Mouse (Mus musculus) heart, embryonic 13.5 days (tissue): ENCODE data around the gene Hspa12a. TPM values are rescaled to one million over a fixed set of nuclear protein-coding genes. Genes with fewer than 3 reads are reported as not detected.

Source experiments
- ATAC-seq: fragments of 200-750 bp; cut with Nextera tagmentation; 2 replicates; pipeline ENCODE4 v1.8.0; 2017; ENCODE audit warnings: moderate TSS enrichment; ENCODE audit not compliant: insufficient number of reproducible peaks, low FRiP score, low TSS enrichment; ENCODE audit errors: extremely low read depth
- H3K27ac ChIP-seq: fragments of 300-500 bp; sonication (generic); replicated peaks from 2 replicates; pipeline ENCODE4 v1.5.1; 2015; ENCODE audit warnings: moderate library complexity, mild to moderate bottlenecking, inconsistent platforms
- H3K27me3 ChIP-seq: fragments of 300-500 bp; sonication (generic); replicated peaks from 2 replicates; pipeline ENCODE4 v1.6.1; 2015; ENCODE audit warnings: mild to moderate bottlenecking, inconsistent platforms
- H3K36me3 ChIP-seq: fragments of 300-500 bp; sonication (generic); 2 replicates; pipeline ENCODE4 v1.6.1; 2015; ENCODE audit warnings: mild to moderate bottlenecking, inconsistent platforms
- H3K4me1 ChIP-seq: fragments of 300-500 bp; sonication (generic); 2 replicates; pipeline ENCODE4 v1.6.1; 2015; ENCODE audit warnings: inconsistent platforms
- H3K4me2 ChIP-seq: fragments of 300-500 bp; sonication (generic); 2 replicates; pipeline ENCODE4 v1.6.1; 2015; ENCODE audit warnings: inconsistent platforms, mild to moderate bottlenecking, moderate library complexity
- H3K4me3 ChIP-seq: fragments of 300-500 bp; sonication (generic); 2 replicates; pipeline ENCODE4 v1.5.1; 2015; ENCODE audit warnings: moderate library complexity, mild to moderate bottlenecking, inconsistent platforms
- H3K9ac ChIP-seq: fragments of 300-500 bp; sonication (generic); 2 replicates; pipeline ENCODE4 v1.6.1; 2015; ENCODE audit warnings: inconsistent platforms, mild to moderate bottlenecking, moderate library complexity
- H3K9me3 ChIP-seq: fragments of 300-500 bp; sonication (generic); 2 replicates; pipeline ENCODE4 v1.6.1; 2016; ENCODE audit warnings: inconsistent platforms
- WGBS: fragments of 180-500 bp; shearing (Covaris S2); methylation state at CpG from one replicate; pipeline ENCODE4 v1.1.7; 2015; ENCODE audit warnings: mixed read lengths; 5-methylcytosine and 5-hydroxymethylcytosine counted together
- polyA plus RNA-seq: library from polyadenylated mRNA; unstranded; fragments of >200 nt; fragmentation: Nextera tagmentation; extraction: Ambion mirVana; gene quantifications from 2 replicates; pipeline ENCODE4 v1.2.1, GENCODE M21; 2015

Hspa12a gene
- polyA plus RNA-seq, 1 experiment from 2014 or later = 9.0 TPM

DNA sequence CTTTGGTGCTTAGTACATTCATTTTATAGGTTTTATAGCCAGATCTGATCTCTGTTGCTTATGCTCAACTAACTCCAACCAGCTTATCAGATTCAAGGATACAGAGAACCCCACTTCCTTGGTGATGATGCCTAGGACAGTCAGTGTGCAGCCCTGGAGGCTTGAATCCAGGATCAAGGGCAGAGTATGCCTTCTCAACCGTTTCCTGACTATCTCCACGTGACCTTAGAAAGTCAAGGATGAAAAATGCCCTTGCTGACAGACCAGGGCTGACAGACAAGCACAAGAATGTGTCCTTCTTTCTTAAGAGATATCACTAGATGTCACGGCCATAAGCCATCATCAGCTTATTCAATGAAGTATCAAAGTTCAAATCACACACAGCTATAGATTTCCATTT, 69.9 kb downstream of the Hspa12a start:
- WGBS = 43% methylated on average over 3 of the region's 3 CpGs
- ATAC-seq = no peak
- Histone ChIP-seq H3K27me3 (no peaks in the 10 kb centered on the region), H3K27ac (no peak overlapping the region), H3K36me3 (no peaks in the 10 kb centered on the region), H3K9me3 (no peaks in the 10 kb centered on the region), H3K4me3 (no peak overlapping the region), H3K4me1 (peaks cover 20% of the 10 kb centered on the region), H3K9ac (no peak overlapping the region), H3K4me2 (no peak overlapping the region)

DNA sequence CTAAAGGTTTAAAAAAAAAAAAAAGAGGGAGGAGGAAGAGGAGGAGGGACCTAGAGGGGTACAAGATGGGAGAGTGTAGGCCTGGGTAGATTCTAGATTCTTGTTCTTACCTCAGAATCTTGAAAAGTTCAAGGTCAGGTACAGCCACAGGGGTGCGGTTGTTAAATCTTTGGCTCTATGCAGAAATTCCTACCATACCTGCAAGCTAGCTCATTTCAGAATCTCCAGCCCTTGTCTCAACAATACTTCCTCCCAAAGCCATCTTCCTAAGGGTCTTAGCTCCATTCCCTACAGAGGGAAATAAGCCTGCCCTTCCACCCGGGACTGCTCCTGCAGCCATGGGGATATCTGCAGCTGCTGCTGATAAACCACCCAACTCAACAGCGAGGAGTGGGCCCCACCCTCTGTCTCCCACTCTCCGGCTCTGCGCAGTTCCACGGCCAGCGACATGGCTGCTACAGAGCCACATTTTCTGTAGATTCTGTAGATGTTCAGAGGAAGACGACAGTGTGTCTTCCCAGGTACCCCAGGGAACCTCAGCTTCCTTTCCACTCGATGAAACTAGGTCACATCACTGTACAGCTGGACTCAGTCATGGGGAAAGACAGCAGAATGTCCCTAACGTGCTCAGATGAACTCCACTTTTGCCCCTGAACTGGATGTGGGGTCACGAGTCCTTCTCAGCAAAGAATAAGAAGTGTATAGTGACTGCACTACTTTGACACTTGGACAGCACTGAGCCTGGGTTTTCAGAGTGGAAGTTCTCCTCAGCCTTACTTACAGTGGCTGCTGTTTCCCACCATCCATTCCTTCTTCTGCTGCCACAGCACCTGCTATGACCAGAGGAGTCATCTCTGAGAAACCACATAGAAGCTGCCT, 70.8 kb downstream of the Hspa12a start:
- Histone ChIP-seq H3K27me3 (no peaks in the 10 kb centered on the region), H3K4me2 (no peak overlapping the region), H3K27ac (no peak overlapping the region), H3K9me3 (no peaks in the 10 kb centered on the region), H3K4me3 (no peak overlapping the region), H3K36me3 (no peaks in the 10 kb centered on the region), H3K4me1 (peaks cover 11% of the 10 kb centered on the region), H3K9ac (no peak overlapping the region)
- 55% methylated on average over 11 of the region's 11 CpGs for WGBS
- no peak for ATAC-seq

DNA sequence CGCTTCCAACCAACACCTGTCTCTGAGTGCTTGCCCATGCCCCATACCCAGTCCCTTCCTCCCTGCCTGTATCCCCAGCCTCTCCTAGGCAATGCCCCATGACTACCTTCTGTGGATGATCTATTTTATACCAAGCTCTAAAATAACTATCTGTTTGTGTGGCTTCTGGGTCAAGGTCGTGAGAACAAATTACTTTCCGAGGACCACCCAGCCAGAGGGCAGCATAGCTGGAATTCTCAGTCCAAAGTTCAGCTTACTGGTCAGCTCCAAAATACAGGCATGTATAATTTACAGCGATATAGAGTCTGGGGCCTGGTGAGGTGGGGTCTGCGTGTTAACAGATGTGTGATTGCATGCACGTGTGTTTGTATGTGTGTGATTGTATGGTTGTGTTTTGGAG, 71.6 kb downstream of the Hspa12a start:
- H3K4me3 ChIP-seq = no peak overlapping the region
- peaks cover 11% of the 10 kb centered on the region for H3K4me1 ChIP-seq

DNA sequence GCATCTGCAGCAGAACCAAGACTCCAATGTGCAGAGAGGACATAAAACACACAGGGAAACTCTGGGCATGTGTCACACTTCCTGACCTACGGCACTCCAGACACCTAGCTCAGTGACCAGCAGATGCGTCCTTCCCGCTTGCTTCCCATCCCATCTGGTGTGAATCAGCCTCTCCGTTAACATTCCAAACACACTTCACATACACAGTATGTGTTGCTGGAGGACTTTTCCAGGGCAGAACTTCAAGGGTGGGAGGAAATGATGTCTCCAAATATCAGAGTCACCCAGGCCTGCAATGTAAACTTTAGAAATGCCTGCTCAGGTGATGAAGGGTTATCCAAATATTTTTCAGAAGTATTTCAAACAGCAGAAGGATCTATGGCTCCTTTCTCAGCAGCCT, 76.8 kb downstream of the Hspa12a start:
- WGBS = 38% methylated on average over 4 of the region's 4 CpGs
- Histone ChIP-seq H3K27ac (no peak overlapping the region), H3K4me2 (no peak overlapping the region), H3K27me3 (0 out of 2 replicates have a peak, but pooled peaks cover 4% of the 10 kb centered on the region), H3K9me3 (no peaks in the 10 kb centered on the region), H3K4me3 (no peak overlapping the region), H3K4me1 (no peaks in the 10 kb centered on the region), H3K36me3 (no peaks in the 10 kb centered on the region), H3K9ac (no peak overlapping the region)
- ATAC-seq = no peak

More for the DNA sequence above, 71.6 kb downstream of the Hspa12a start:
- H3K9me3 ChIP-seq = no peaks in the 10 kb centered on the region
- H3K27ac ChIP-seq = no peak overlapping the region
- H3K4me2 ChIP-seq = no peak overlapping the region
- no peaks in the 10 kb centered on the region for H3K36me3 ChIP-seq
- no peak overlapping the region for H3K9ac ChIP-seq
- 61% methylated on average over 6 of the region's 6 CpGs for WGBS
- ATAC-seq = no peak
- no peaks in the 10 kb centered on the region for H3K27me3 ChIP-seq

DNA sequence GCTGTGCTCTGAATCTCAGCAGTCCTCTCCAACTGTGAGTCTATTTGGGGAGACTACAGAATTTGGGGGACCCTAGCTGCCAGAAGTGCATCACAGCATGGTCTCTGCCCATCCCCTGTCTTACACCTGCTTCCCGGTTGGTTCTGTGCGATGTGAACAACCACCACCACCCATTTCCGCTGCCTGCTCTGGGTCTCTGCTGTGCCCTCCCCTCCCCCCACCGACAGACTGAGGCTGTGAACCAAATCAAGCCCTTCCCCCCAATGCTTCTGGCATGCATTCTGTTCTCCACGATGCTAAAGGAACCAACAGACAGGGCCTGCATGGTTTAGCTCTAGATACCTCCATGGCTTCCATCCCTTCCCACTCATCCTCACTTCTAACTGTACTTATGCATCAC, 78.2 kb downstream of the Hspa12a start:
- WGBS = 34% methylated on average over 5 of the region's 5 CpGs
- H3K27me3 ChIP-seq = 0 out of 2 replicates have a peak, but pooled peaks cover 4% of the 10 kb centered on the region
- ATAC-seq = no peak

DNA sequence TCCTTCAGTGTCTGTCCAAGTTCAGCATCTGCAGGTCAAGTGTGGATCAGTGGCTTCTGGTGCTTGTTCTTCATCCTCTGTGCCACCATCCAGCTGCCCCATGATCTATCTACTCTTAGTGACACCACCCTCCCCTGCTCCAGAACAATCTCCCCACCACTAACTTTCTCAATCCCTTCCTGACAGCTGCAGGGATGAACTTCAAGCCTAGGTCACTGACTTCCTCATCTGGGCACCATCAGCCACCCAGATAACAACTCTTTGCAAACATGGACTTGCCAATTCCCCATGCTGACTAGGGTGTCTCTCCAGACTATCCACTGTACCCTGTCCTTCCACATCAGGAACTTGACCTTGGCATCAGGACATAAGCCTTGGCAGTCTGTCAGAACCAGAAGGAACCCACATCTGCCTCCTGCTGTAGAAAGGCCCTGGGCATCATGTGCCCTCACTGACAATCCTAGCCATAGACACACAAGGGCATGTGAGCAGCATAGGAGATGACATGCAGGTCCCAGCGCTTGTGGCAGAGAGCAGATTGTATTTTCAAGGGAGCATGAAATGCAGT, 79.4 kb downstream of the Hspa12a start:
- Histone ChIP-seq H3K9me3 (no peaks in the 10 kb centered on the region), H3K36me3 (no peaks in the 10 kb centered on the region), H3K27me3 (peaks cover 11% of the 10 kb centered on the region; the same call in 1 of the 2 replicates), H3K9ac (no peak overlapping the region), H3K4me1 (peaks cover 18% of the 10 kb centered on the region), H3K4me2 (no peak overlapping the region), H3K27ac (no peak overlapping the region), H3K4me3 (no peak overlapping the region)
- no peak for ATAC-seq
- 82% methylated on average over 1 of the region's 1 CpGs for WGBS

More for the DNA sequence above, 78.2 kb downstream of the Hspa12a start:
- H3K4me2 ChIP-seq = no peak overlapping the region
- H3K9me3 ChIP-seq = no peaks in the 10 kb centered on the region
- no peak overlapping the region for H3K9ac ChIP-seq
- H3K36me3 ChIP-seq = no peaks in the 10 kb centered on the region
- no peak overlapping the region for H3K4me3 ChIP-seq
- H3K4me1 ChIP-seq = peaks cover 7% of the 10 kb centered on the region
- no peak overlapping the region for H3K27ac ChIP-seq

DNA sequence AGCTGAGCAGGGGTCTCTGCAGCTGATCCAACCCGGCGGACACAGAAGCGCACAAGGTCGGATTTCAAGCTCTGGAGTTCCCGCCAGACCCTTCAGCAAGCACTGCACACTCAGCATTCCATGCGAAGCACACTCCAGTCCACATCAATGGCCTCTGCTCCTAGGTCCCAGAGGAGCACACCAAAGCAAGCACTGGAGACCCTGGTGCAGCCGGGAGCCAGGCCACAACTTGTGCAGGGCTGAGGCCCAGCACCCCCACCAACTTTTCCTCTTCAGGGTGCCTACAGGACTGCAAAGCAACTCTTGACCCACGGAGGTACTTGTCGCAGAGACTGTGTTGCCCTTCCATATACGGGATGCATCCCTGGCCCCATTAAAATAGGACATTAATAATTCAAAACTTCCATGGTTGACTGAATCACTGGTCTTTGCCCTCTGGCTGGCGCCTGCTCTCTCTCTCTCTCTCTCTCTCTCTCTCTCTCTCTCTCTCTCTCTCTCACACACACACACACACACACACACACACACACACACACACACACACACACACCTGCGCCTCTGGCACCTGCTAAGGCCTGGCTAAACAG, 82.2 kb downstream of the Hspa12a start:
- Histone ChIP-seq H3K4me1 (peaks cover 23% of the 10 kb centered on the region), H3K27me3 (peaks cover 13% of the 10 kb centered on the region; the same call in 1 of the 2 replicates), H3K9ac (peak overlapping the region; percentile 85), H3K36me3 (no peaks in the 10 kb centered on the region), H3K4me2 (peak overlapping the region; percentile 99), H3K9me3 (no peaks in the 10 kb centered on the region), H3K4me3 (peak overlapping the region; percentile 70), H3K27ac (no peak overlapping the region; the same call in 1 of the 2 replicates)
- ATAC-seq = peak; percentile 37; the same call in 1 of the 2 replicates
- 24% methylated on average over 12 of the region's 12 CpGs for WGBS

DNA sequence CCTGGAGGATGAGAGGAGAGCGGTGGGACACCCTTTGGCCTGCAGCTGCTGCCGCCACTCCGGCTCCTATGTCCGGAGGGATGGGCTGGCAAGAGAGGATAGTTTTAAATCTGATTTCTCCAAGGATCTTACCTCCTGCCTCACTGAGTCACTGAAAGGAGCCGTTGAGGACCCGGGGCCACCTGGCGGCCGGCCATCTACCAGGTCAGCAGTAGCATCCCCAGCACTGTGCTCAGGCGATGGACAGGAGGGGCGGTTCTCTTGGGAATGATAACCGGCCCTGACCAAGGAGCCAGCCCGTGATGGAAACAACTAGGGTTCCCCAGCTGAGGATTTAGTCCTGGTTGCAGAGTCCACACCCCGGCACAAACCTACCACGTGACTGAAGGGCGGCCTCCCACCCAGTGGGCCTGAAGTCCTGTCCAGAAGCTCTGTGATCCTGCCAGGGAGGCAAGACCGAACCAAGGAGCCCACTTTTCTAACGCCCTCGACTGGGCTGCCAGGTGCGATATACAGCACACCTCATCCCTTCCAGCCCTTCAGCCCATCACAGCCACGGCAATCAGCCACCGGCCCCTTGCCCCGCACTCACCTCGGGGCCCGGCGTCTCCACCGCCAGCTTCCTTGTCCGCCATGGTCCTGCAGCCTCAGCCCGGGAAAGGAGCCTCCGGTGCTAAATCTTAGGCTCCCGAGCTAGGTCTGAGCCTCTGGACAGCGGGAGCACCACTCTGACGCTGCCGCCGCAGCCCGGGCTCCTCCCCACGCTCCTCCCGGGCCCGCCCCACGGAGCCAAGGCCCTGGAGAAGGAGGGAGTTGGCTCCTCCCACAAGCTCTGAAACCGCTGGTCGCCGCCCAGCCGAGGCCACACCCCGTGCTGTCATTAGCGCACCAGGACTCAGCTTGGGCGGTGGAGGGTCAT, 82.9 kb downstream of the Hspa12a start:
- peak; percentile 71 for ATAC-seq
- peak overlapping the region; percentile 70 for H3K4me3 ChIP-seq
- H3K4me2 ChIP-seq = peak overlapping the region; percentile 99
- H3K27me3 ChIP-seq = peaks cover 13% of the 10 kb centered on the region; the same call in 1 of the 2 replicates
- peaks cover 30% of the 10 kb centered on the region for H3K4me1 ChIP-seq
- peak overlapping the region; percentile 85 for H3K9ac ChIP-seq
- H3K36me3 ChIP-seq = no peaks in the 10 kb centered on the region
- no peaks in the 10 kb centered on the region for H3K9me3 ChIP-seq
- peak overlapping the region; percentile 21 for H3K27ac ChIP-seq
- under 1% methylated on average over 45 of the region's 46 CpGs for WGBS

DNA sequence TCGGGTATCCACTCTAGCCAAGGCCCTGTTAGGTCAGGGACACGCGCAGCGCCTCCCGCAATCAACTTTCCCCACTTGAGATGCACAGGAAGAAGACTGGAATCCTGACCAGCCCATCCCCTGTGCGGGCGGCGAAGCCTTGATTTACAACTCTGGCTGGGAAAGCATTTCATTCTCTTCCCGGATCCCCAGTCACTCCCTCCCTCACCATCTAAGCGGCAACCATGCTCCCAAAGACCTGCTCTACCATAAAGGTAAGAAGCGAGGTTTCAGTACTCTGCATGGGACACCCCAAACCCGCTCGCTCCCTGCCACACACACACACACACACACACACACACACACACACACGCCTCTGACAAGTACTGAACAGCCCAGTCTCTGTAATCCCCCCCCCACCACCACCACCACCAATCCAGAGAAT, 83.6 kb downstream of the Hspa12a start:
- no peak for ATAC-seq
- peaks cover 37% of the 10 kb centered on the region for H3K4me1 ChIP-seq
- H3K27ac ChIP-seq = no peak overlapping the region
- peaks cover 13% of the 10 kb centered on the region; the same call in 1 of the 2 replicates for H3K27me3 ChIP-seq
- no peaks in the 10 kb centered on the region for H3K36me3 ChIP-seq
- no peaks in the 10 kb centered on the region for H3K9me3 ChIP-seq
- peak overlapping the region; percentile 85 for H3K9ac ChIP-seq
- 4% methylated on average over 14 of the region's 14 CpGs for WGBS
- peak overlapping the region; percentile 99 for H3K4me2 ChIP-seq
- peak overlapping the region; percentile 70 for H3K4me3 ChIP-seq

DNA sequence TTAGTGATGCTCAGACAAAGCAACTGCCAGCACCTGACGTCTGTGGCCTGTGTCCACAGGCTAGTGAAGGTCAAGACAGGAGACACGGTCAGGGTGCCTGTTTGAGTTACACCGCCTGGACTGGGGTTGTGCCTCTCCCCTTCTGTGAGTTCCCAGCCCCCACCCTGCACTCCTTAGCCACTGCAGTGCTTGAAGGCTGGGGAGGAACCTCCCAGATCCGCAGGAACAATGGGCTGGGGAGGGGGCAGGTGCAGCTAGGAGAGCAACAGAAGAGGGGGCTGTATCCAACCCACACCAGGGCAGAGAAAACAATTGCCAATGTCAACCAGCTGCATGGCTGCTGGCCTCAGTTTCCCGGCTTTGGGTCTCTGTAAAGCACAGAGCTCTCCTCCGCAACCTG, 84.1 kb downstream of the Hspa12a start:
- ATAC-seq = no peak

More for the DNA sequence above, 84.1 kb downstream of the Hspa12a start:
- Histone ChIP-seq H3K4me1 (peaks cover 42% of the 10 kb centered on the region), H3K4me3 (peak overlapping the region; percentile 70), H3K36me3 (no peaks in the 10 kb centered on the region), H3K4me2 (peak overlapping the region; percentile 99), H3K27ac (no peak overlapping the region), H3K27me3 (peaks cover 13% of the 10 kb centered on the region; the same call in 1 of the 2 replicates), H3K9me3 (no peaks in the 10 kb centered on the region), H3K9ac (peak overlapping the region; percentile 85)
- 15% methylated on average over 6 of the region's 6 CpGs for WGBS
